Mouse (Mus musculus) CD4-positive, CD25-positive, alpha-beta regulatory T cell, adult 9 weeks (primary cell): ENCODE results near the gene D16Ertd472e. TPM values are rescaled to one million over a fixed set of nuclear protein-coding genes. Genes with fewer than 3 reads are reported as not detected.

Experiments used
- polyA plus RNA-seq: library from polyadenylated mRNA; unstranded; fragments of 100-300 nt; shearing (Covaris generic); gene quantifications from one replicate; pipeline ENCODE4 v1.2.1, GENCODE M21; 2017

D16Ertd472e gene
- 62.0 TPM for polyA plus RNA-seq

DNA sequence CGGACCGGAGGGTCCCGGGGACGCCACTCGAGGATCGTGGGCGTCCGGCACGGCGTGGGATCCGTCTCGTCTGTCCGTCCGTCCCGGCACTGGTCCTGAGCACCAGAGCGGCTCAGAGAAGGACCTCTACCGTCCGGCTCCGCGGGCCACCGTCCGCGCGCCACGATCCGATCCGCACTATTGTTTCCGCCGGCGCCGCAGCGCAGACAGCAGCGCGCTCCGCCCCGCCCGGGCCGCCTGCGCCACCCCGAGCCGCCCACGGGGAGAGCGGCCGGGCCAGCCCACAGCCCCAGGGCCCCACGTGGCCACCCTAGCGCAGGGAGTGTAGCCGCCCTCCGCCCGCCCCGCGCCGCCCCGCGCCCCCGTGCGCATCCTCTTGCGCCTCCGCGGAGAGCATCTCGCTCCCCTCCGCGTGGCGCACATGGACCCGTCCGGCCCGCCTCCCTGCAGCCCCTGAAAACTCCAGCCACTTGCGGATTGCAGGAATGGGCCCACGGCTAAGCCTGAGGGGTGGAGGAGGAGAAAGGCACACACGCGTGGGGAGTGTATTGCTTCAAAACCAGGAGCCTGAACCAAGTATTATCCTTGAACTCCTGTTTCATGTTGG lies at the start of gene D16Ertd472e:
TSS of gene D16Ertd472e (minus strand) at position 231 of the 607 bp plus-strand sequence.

Other genes with a start within 250 kb of the D16Ertd472e start
- 3.7 TPM for gene Btg3, start 199.5 kb downstream of the D16Ertd472e start, polyA plus RNA-seq